In the genomic region with DNA sequence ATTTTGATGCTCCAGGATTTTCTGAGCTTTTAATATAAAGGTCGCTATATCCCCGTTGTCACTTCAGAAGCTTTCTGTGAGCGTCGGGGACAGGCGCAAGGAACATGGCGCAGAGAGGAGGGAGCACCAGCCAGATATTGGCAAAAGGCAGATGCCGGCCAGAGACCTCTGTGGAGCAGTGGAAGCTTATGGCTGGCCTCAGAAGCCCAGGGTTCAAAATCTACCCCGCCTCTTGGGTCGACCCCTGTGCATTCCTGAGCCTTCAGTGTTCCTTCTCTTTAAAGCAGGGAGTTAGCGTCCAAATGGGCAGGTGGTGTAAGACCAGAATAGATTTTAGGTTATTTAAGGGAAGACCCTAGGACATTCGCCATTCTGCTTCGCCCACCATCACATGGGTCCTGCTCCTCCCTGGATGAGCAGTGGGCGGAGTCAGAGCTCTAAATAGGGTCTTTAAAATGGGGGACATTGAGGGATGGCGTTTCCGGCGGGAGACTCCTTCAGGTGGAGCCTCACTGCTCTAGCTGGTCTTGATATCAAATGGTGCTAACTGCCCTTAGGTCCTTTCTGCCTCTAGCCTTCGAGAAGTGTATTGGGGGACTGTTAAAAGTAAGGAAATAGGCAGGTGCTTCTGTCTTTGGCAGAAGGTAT, we compare ENCODE assay signal across 8 mouse cellular contexts. TPM values are rescaled to one million over a fixed set of nuclear protein-coding genes. Genes with fewer than 3 reads are reported as not detected.
DNase-seq lines count a peak whose midpoint lies in the region; ATAC-seq lines count a peak whose summit lies in the region.

No protein-coding gene starts in this region.

- peaks cover 12% of the 10 kb centered on the region for H3K4me1 ChIP-seq in heart, embryonic 13.5 days
- H3K4me1 ChIP-seq in forebrain, embryonic 12.5 days = peaks cover 18% of the 10 kb centered on the region
- H3K4me1 ChIP-seq in limb, embryonic 15.5 days = peaks cover 10% of the 10 kb centered on the region

- H3K4me3 ChIP-seq in heart, embryonic 13.5 days = peak overlapping the region; percentile 37
- H3K4me3 ChIP-seq in forebrain, embryonic 12.5 days (replicated peaks) = peak overlapping the region; percentile 44
- H3K4me3 ChIP-seq in limb, embryonic 15.5 days = peak overlapping the region; percentile 27

- H3K9me3 ChIP-seq in heart, embryonic 13.5 days = no peaks in the 10 kb centered on the region
- H3K9me3 ChIP-seq in forebrain, embryonic 12.5 days = no peaks in the 10 kb centered on the region
- no peaks in the 10 kb centered on the region for H3K9me3 ChIP-seq in limb, embryonic 15.5 days

- H3K27ac ChIP-seq in heart, embryonic 13.5 days (replicated peaks) = no peak overlapping the region
- H3K27ac ChIP-seq in forebrain, embryonic 12.5 days = peak overlapping the region; percentile 85
- no peak overlapping the region for H3K27ac ChIP-seq in limb, embryonic 15.5 days

- no peak for ATAC-seq in heart, embryonic 13.5 days (ENCODE audit: extremely low read depth, insufficient number of reproducible peaks, low FRiP score, low TSS enrichment)
- ATAC-seq in forebrain, embryonic 12.5 days (ENCODE audit: low FRiP score) = peak; percentile 61
- no peak for ATAC-seq in limb, embryonic 15.5 days (ENCODE audit: insufficient number of reproducible peaks, low FRiP score, low TSS enrichment, low read depth)

- no peak for DNase-seq in heart, postnatal 4 days
- DNase-seq in ES-CJ7 (ENCODE audit: low read depth, low spot score) = peak; percentile 42
- no peak for DNase-seq in thymus, postnatal 4 days
- DNase-seq in left cerebral cortex, postnatal 14 days (ENCODE audit: low spot score in 2 of 2) = no peak
- DNase-seq in thymus, postnatal 0 days (ENCODE audit: low spot score) = no peak

- no peaks in the 10 kb centered on the region for H3K36me3 ChIP-seq in heart, embryonic 13.5 days
- H3K36me3 ChIP-seq in forebrain, embryonic 12.5 days (replicated peaks) = no peaks in the 10 kb centered on the region
- H3K36me3 ChIP-seq in limb, embryonic 15.5 days = no peaks in the 10 kb centered on the region

- H3K27me3 ChIP-seq in heart, embryonic 13.5 days (replicated peaks) = peaks cover 67% of the 10 kb centered on the region
- H3K27me3 ChIP-seq in forebrain, embryonic 12.5 days = peaks cover 10% of the 10 kb centered on the region
- peaks cover 20% of the 10 kb centered on the region for H3K27me3 ChIP-seq in limb, embryonic 15.5 days

- intact Hi-C loops in left cerebral cortex, postnatal 14 days (cut with DNase I) = no loop called here

- 9% methylated on average over 17 of the region's 17 CpGs for WGBS in heart, embryonic 13.5 days
- WGBS in forebrain, embryonic 12.5 days = 6% methylated on average over 17 of the region's 17 CpGs
- 5% methylated on average over 17 of the region's 17 CpGs for WGBS in limb, embryonic 15.5 days

- peak overlapping the region; percentile 64 for H3K4me2 ChIP-seq in heart, embryonic 13.5 days
- peak overlapping the region; percentile 78 for H3K4me2 ChIP-seq in forebrain, embryonic 12.5 days
- peak overlapping the region; percentile 45 for H3K4me2 ChIP-seq in limb, embryonic 15.5 days

- H3K9ac ChIP-seq in heart, embryonic 13.5 days = no peak overlapping the region
- H3K9ac ChIP-seq in forebrain, embryonic 12.5 days = peak overlapping the region; percentile 62
- H3K9ac ChIP-seq in limb, embryonic 15.5 days = no peak overlapping the region

RNA-seq across cellular contexts. Expression of gene Crhr1, which starts 25.7 kb away (rescaled TPM):
- not detected in 2 replicates for polyA plus RNA-seq in heart, embryonic 13.5 days (2015; fragmentation: Nextera tagmentation; extraction: Ambion mirVana)
- total RNA-seq in heart, postnatal 4 days (2021) = not detected
- 0.56 TPM in 2 replicates for polyA plus RNA-seq in forebrain, embryonic 12.5 days (2016; fragmentation: Nextera tagmentation; extraction: Ambion mirVana)
- polyA plus RNA-seq in limb, embryonic 15.5 days (2015; fragmentation: Nextera tagmentation; extraction: Ambion mirVana) = not detected in 2 replicates
- 10 to 100 TPM; 40.3 to 45.1 TPM for total RNA-seq in left cerebral cortex, postnatal 14 days (2021)
- polyA plus RNA-seq in thymus, postnatal 0 days (2015; fragmentation: Nextera tagmentation; extraction: Ambion mirVana) = 0.05 TPM in 1 of 2 replicates, not detected in the other

RNA-seq across cellular contexts. Expression of gene Sppl2c, which starts 27.7 kb away (rescaled TPM):
- not detected in 2 replicates for polyA plus RNA-seq in heart, embryonic 13.5 days (2015; fragmentation: Nextera tagmentation; extraction: Ambion mirVana)
- total RNA-seq in heart, postnatal 4 days (2021) = not detected
- polyA plus RNA-seq in forebrain, embryonic 12.5 days (2016; fragmentation: Nextera tagmentation; extraction: Ambion mirVana) = not detected in 2 replicates
- polyA plus RNA-seq in limb, embryonic 15.5 days (2015; fragmentation: Nextera tagmentation; extraction: Ambion mirVana) = not detected in 2 replicates
- not detected for total RNA-seq in left cerebral cortex, postnatal 14 days (2021)
- polyA plus RNA-seq in thymus, postnatal 0 days (2015; fragmentation: Nextera tagmentation; extraction: Ambion mirVana) = not detected in 2 replicates
